Mouse (Mus musculus) cerebellum, adult 11-12 months (tissue): Measurements from ENCODE around the gene Phf20.

ENCODE experiments used
- DNase-seq: peaks from one replicate; pipeline ENCODE4 v3.0.0; 2022

Gene Phf20

DNA sequence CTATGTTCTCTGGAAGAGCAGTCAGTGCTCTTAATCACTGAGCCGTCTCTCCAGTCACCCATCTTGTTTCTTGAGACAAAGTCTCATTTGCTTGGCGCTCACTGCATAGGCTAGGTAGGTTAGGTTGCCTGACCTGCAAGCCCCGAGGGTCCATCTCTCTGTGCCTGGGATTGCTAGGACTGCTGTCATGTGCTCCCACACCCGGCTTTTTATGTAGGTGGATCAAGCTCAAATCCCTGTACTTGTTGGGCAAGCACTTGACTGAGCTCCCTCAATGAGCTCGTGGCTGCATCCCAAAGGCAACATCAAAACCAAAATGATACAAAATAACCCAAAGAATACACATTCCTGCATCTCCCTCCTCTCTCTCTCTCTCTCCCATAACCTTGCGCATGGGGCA lies 125.3 kb downstream of the Phf20 start:
- DNase-seq = no peak

DNA sequence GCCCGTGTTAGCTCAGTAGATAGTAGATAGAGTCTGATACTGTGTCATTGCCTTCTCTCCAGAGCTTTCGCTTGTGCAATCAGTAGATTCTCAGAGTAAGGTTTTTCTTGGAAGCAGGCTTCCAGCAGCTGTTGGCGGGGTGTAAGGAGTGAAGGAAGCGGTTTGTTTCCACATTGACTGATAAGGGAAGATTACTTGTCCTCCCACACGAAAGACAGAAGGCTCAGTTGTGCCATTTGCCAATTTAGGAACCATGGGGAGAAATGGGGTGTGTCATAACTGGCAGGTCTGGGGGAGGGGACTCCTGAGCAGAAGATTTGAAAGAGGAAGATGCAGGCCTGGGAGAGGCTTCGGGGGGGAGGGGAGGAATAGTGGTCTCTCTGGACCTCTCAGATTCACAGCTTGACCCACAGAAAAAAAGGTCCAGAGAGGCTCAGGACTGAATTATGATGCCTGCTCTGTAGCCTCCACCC lies 127.9 kb downstream of the Phf20 start:
- no peak for DNase-seq

DNA sequence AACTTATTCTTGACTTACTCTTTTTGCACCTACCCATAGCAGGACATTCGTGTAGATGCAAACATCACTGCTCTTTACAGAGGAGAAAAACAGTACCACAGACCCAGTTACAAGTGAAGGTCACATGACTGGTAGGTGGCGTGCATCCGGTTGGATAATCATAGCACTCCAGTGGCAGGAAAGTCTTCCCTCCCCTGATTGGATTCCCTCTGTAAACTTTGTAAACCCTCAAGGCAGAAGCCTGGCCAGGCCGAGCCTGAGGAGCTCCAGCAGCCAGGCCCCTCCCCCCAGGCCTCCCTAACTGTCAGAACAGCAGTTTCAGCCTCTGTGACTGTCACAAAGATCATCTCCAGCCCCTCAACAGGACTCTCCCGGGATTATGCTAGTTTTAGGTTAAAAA lies 128.4 kb downstream of the Phf20 start:
- no peak for DNase-seq

DNA sequence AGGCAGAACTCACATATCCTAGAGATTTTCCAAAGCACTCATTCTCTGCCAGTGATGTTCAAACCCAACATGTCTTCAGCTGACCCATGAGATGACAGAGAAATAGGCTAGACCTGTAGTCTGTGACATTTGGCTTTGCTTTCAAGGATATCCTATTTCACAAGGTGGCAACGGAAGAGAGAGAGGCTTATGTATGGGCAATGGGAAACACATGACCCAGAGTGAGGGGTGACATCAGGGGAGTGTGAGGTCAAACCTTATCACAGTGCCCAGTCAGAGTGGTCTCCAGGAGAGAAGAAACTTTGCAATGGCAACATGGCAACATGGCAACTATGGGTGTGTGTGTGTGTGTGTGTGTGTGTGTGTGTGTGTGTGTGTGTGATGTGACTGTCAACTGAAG lies 134.4 kb downstream of the Phf20 start:
- no peak for DNase-seq

DNA sequence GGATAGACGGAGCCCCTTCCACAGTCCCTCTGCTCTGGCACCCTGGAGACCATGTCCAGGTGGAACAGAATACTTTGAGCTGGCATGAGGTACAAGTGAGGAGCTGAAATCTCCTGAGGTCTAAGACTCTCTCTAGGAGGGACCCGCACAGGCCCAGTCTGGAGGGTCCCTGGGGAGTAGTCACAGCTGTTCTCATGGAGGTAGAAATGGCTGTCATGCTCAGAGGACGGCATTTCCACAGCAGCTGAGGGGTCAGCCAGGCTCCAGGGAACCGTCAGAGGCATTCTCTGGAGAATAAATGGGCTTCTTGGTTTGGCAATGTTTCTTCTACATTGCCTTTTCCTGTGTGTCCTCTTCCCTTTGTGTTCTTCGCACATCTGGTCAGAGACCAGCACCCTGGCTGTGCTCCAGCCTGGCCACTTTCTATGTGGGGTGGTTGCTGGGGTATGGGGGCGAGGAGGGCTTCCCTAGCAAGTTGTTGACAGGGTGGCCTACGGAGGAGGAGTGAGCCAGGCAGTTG lies 135.2 kb downstream of the Phf20 start:
- DNase-seq = no peak

DNA sequence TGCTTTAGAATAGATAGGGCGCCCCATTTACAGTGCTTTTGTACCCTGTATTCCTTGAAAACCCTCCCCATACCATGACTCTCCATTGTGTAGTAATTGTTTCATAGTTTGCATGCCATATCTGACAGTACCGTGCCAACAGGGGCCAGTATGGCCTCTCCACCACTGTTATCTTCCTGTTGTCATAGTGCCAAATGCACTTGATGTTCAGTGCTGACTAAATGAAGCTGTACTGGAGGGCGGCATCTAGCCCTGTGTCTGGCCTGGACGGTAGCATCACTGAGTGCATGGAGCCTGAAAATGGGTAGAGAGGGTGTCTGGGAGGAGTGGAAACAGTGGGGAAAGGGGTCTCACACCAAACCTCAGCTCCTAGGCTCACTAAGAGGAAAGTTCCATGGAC lies 143.8 kb downstream of the Phf20 start:
- DNase-seq = no peak

DNA sequence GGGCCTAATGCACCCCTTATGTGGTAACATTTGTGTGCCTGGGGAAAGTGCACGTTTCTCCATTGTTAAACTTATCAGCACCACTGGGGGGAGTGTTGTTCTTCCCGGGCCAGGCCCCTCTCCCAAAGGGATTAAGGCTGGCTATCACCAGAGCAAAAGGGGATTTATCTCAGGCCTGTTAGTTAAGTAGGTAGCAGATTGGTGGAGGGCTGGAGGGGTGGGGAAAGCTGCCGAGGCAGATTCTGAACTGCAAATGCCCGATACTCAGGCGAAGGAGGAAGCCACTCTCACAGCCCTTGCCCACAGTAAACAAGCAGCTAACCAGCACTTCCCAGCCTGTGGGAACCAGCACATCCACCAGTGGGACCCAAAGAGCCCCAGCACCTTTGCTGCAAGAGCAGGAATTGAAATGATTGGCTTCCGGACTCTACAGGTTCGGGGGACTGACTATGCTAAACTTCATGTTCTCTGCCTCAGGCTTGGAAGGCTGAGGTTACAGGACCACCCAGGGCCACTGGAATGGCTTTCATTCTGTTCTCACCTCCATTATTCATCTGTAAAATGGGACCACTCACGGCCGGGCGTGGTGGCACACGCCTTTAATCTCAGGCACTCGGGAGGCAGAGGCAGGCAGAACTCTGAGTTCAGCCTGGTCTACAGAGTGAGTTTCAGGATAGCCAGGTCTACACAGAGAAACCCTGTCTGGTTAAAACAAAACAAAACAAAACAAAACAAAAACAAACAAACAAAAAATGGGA lies 148.7 kb downstream of the Phf20 start:
- DNase-seq = no peak

DNA sequence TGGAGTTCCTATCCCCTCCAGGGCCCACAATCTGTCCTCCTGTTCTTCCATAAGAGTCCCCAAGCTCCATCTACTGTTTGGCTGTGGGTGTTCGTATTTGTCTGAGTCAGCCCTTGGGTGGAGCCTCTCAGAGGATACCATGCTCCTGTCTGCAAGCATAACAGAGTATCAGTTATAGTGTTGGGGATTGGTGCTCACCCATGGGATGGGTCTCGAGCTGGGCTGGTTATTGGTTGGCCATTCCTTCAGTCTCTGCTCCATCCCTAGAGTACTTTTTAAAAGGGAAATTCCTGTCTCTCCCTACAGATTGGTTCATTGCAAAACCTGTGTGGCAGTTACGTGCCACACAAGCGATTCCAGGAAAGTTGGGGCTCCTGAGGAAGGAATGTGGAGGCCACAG lies 152.5 kb downstream of the Phf20 start:
- no peak for DNase-seq

DNA sequence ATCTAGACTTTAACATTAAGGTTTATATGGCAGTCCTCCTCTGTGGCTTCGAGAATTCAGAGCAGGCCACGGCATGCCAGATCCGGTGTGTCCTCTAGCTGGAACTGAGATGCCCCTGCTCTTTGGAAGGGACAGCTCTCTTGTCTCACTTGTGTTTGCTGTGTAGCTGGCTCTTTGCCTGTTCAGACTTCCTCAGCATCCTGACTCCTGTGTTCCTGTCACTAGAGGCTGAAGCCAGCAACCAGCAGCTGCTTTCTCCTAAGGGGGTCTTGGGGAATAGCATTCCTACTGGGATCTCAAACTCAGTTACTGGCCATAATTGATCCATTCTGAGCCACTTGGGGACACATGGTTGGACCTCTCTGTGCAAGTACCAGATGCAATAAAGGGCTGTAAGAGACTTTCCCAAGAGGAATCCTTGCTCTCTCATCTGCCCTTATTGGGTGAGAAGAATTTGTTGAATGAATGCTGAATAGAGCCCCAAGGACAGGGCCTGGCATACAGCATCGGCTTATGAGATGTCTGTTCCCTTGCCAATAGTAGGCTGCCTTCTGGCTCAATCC lies 153.1 kb downstream of the Phf20 start:
- no peak for DNase-seq

DNA sequence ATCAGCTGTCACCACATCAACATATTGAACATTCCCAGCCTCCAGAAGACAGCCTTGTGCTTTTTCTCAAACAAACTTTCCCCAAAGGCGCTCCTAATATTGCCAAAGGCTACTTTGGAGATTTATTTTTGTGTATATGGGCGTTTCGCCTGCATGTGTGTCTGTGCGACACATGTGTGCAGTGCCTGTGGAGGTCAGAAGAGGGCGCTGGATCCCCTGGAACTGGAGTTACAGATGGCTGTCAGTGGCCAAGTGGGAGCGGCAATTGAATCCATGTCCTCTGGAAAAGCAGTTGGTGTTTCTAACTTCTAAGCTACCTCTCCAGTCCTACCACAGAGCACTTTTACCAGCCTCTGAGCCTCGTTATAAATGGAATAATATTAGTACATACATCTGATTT lies 155.0 kb downstream of the Phf20 start:
- DNase-seq = no peak

DNA sequence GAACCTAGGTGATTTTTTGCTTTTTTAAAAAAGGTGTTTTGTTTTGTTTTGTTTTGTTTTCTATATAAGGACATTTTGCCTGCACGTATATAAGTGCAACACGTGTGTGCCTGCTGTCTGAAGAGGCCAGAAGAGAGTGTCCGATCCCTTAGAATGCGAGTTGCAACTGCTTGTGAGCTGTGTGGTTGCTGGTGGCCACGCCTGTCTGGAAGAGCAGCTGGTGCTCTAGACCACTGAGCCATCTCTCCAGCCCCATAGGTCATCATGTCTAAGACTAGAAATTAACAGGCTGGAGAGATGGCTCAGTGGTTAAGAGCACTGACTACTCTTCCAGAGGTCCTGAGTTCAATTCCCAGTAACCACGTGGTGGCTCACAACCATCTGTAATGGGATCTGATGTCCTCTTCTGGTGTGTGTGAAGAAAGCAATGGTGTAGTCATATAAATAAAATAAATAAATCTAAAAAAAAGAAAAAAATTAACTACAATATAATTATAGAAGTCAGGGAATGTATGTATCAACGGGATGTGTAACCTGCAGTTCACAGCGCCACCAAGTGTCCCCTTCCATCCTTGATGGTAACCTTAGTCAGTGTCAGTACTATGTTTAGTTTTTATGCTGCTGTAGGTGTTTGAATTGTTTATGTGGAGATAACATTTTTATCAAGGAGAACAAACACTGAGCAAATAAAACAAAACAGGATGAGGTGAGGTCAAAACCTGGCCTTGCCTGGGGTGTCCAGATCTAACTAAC lies 156.3 kb downstream of the Phf20 start:
- no peak for DNase-seq

DNA sequence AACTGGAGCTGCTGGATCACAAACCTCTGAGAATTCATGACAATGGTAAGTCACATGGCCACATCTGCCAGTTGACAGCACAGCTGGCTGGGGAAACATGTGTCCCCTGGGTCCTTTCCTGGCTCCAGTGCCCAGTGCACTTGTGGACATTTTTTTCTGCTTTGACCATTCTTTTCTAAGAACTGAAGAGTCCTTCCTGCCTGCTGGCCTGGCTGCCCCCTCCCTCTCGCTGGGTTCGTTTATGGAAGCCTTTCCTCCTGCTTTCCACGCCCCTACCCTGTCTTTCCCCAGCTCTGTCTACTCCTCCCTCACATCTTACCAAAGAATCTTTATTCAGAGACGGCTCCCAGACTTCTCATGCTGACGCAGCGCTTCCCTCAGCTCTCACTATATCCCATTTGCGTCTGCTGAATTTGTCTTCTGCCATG lies 157.0 kb downstream of the Phf20 start:
- DNase-seq = no peak

DNA sequence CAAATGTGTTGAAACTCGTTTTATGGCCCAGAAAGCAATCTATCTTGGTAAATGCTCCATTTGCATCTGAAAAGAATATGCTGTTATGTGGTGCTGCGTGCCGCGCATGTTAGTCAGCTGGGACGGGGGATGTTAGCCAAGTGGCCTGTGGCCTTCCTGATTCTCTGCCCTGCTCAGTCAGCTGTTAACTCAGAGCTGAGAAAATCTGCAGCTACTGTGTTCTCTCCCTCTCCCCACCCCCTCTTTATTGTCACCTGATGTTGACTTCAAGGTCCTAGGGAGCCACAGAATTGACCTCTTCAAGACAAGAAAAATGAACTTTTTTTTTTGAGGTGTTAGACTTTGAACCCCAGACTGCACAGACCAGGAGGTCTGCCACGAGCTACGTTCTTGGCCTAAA lies 159.8 kb downstream of the Phf20 start:
- DNase-seq = peak; percentile 23
